Mouse (Mus musculus): ENCODE data around the gene Rnf114. TPM values are rescaled to one million over a fixed set of nuclear protein-coding genes. Genes with fewer than 3 reads are reported as not detected.

Rnf114 gene
- total RNA-seq, 1 experiment = 48.1 TPM

DNA sequence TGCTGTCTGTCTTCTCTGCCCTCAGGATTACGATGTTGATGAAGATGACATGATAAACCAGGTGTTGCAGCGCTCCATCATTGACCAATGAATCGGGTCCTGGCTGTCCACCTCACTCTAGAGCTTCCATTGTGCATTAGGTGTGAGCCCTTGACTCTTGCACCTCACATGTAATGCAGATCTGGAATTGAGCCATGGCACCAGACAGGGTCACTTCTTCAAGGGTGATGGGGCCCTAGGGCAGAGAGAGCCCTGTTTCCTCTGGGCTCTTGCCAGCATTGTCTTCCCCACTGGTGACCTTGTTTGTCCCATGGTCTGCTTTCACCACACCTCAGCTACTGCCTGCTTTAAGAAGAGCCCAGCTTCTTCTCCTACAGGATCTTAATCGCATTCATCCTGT, 22.2 kb downstream of the Rnf114 start:
- H3K4me1 ChIP-seq (ENCODE audit: control insufficient read depth in 2 of 2, insufficient read depth in 2 of 2, low read length in 2 of 2, poor library complexity in 1 of 2) = no peaks in the 10 kb centered on the region
- H3K4me3 ChIP-seq (ENCODE audit: insufficient read depth in 1 of 2, low read depth in 1 of 2, low read length in 2 of 2, poor library complexity in 1 of 2, severe bottlenecking in 1 of 2) = no peak overlapping the region
- no peak overlapping the region for H3K9ac ChIP-seq (ENCODE audit: insufficient read depth, low read depth, low read length, poor library complexity, severe bottlenecking)
- no peak for DNase-seq (ENCODE audit: low read depth, low spot score)
- H3K9me3 ChIP-seq (ENCODE audit: control insufficient read depth, insufficient read depth, low read depth, low read length) = no peaks in the 10 kb centered on the region
- H3K36me3 ChIP-seq (ENCODE audit: control insufficient read depth, insufficient read depth, low read length, poor library complexity, severe bottlenecking) = peaks cover 68% of the 10 kb centered on the region
- in situ Hi-C loops (cut with MboI; ENCODE audit: low sequenced_read_pairs in 2 of 2, unreplicated experiment in 2 of 2) = no loop called here
- no peak for TF ChIP-seq MAFK (IDR thresholded peaks at IDR 0.05; ENCODE audit: insufficient read depth, low read depth, low read length)
- TF ChIP-seq HCFC1 (IDR thresholded peaks at IDR 0.05; ENCODE audit: borderline replicate concordance, insufficient read depth, low read length) = no peak
- no peak for TF ChIP-seq CHD2 (IDR thresholded peaks at IDR 0.05; ENCODE audit: low read depth, low read length)
- no peak for TF ChIP-seq ZC3H11A (IDR thresholded peaks at IDR 0.05; ENCODE audit: borderline replicate concordance, low read depth, low read length)
- no peak for TF ChIP-seq ZNF384 (IDR thresholded peaks at IDR 0.05; ENCODE audit: low read depth, low read length)
- H3K27ac ChIP-seq (ENCODE audit: insufficient read depth, low read depth, low read length, poor library complexity, severe bottlenecking) = no peak overlapping the region

DNA sequence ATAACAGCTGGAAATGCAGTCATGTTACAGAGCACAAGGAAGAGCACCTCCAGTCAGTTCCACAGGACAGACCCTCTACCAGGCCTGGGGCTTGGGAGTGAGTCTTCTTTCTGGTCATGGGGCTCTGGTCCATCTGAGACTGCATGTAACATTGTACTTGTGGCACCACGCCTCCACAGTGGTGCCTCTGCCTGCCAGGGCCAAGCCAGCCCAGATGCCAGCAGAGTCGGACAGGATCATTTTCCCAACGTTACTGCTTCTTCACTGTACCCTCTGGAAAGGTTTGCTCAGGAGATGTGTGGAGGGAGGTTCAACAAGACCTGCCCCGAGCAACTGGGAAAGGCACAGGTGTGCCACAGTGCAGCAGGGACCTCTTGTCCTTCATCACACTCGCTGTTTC, 23.2 kb downstream of the Rnf114 start:
- DNase-seq (ENCODE audit: low read depth, low spot score) = no peak
- H3K9me3 ChIP-seq (ENCODE audit: control insufficient read depth, insufficient read depth, low read depth, low read length) = no peaks in the 10 kb centered on the region
- in situ Hi-C loops (cut with MboI; ENCODE audit: low sequenced_read_pairs in 2 of 2, unreplicated experiment in 2 of 2) = no loop called here
- no peaks in the 10 kb centered on the region for H3K4me1 ChIP-seq (ENCODE audit: control insufficient read depth in 2 of 2, insufficient read depth in 2 of 2, low read length in 2 of 2, poor library complexity in 1 of 2)
- TF ChIP-seq ZNF384 (IDR thresholded peaks at IDR 0.05; ENCODE audit: low read depth, low read length) = no peak
- TF ChIP-seq HCFC1 (IDR thresholded peaks at IDR 0.05; ENCODE audit: borderline replicate concordance, insufficient read depth, low read length) = no peak
- TF ChIP-seq ZC3H11A (IDR thresholded peaks at IDR 0.05; ENCODE audit: borderline replicate concordance, low read depth, low read length) = no peak
- no peak for TF ChIP-seq MAFK (IDR thresholded peaks at IDR 0.05; ENCODE audit: insufficient read depth, low read depth, low read length)
- no peak for TF ChIP-seq CHD2 (IDR thresholded peaks at IDR 0.05; ENCODE audit: low read depth, low read length)
- no peak overlapping the region for H3K9ac ChIP-seq (ENCODE audit: insufficient read depth, low read depth, low read length, poor library complexity, severe bottlenecking)
- no peak overlapping the region for H3K27ac ChIP-seq (ENCODE audit: insufficient read depth, low read depth, low read length, poor library complexity, severe bottlenecking)
- H3K4me3 ChIP-seq (ENCODE audit: insufficient read depth in 1 of 2, low read depth in 1 of 2, low read length in 2 of 2, poor library complexity in 1 of 2, severe bottlenecking in 1 of 2) = no peak overlapping the region
- peaks cover 63% of the 10 kb centered on the region for H3K36me3 ChIP-seq (ENCODE audit: control insufficient read depth, insufficient read depth, low read length, poor library complexity, severe bottlenecking)

DNA sequence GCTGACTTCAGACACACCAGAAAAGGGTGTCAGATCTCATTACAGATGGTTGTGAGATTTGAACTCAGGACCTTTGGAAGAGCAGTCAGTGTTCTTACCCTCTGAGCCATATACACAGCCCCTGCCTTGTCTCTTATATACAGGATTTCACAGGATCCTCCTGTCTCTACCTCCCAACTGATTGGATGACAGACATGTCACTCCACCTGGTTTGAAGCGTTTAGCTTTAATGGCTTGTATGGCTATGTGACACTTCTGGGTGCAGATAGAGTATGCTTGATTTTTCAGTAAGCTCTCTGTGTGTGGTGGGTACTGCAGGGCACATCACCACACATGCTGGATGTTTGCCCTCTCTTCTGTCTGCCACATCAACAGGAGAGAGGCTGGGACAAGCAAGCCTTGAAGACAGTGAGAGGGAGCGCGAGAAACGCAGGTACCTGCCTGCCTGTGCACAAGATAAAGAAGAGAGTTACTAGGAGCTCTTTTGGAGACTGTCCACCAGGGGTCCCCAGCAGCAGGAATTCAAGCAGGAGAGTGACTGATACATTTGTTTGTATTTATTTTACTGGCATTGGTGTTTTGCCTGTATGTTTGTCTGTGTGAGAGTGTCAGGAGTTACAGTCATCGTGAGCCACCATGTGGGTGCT, 27.3 kb downstream of the Rnf114 start:
- no peak overlapping the region for H3K9ac ChIP-seq (ENCODE audit: insufficient read depth, low read depth, low read length, poor library complexity, severe bottlenecking)
- no peak overlapping the region for H3K4me3 ChIP-seq (ENCODE audit: insufficient read depth in 1 of 2, low read depth in 1 of 2, low read length in 2 of 2, poor library complexity in 1 of 2, severe bottlenecking in 1 of 2)
- in situ Hi-C loops (cut with MboI; ENCODE audit: low sequenced_read_pairs in 2 of 2, unreplicated experiment in 2 of 2) = no loop called here
- TF ChIP-seq MAFK (IDR thresholded peaks at IDR 0.05; ENCODE audit: insufficient read depth, low read depth, low read length) (no peak), ZC3H11A (IDR thresholded peaks at IDR 0.05; ENCODE audit: borderline replicate concordance, low read depth, low read length) (no peak), HCFC1 (IDR thresholded peaks at IDR 0.05; ENCODE audit: borderline replicate concordance, insufficient read depth, low read length) (no peak), CHD2 (IDR thresholded peaks at IDR 0.05; ENCODE audit: low read depth, low read length) (no peak), ZNF384 (IDR thresholded peaks at IDR 0.05; ENCODE audit: low read depth, low read length) (no peak)
- no peaks in the 10 kb centered on the region for H3K4me1 ChIP-seq (ENCODE audit: control insufficient read depth in 2 of 2, insufficient read depth in 2 of 2, low read length in 2 of 2, poor library complexity in 1 of 2)
- H3K36me3 ChIP-seq (ENCODE audit: control insufficient read depth, insufficient read depth, low read length, poor library complexity, severe bottlenecking) = peaks cover 30% of the 10 kb centered on the region
- no peak for DNase-seq (ENCODE audit: low read depth, low spot score)
- H3K27ac ChIP-seq (ENCODE audit: insufficient read depth, low read depth, low read length, poor library complexity, severe bottlenecking) = no peak overlapping the region
- no peaks in the 10 kb centered on the region for H3K9me3 ChIP-seq (ENCODE audit: control insufficient read depth, insufficient read depth, low read depth, low read length)

DNA sequence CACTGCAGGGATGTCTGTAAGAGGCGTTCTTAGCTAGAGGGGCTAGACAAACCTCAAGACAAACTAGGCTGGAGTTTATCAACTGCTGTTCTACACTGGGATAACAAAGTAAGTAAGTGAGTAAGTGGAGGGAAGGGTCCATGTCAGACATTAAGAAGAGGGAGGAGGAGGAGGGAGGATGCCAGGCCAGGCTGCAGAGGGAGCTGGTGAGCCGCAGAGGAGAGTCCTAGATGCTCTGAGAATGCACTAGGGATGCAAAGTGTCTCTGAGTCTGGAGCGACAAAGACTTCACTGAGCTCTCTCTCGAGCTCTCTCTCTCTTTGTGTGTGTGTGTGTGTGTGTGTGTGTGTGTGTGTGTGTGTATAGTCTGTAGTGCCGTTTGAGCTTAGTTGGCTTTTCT, 35.8 kb downstream of the Rnf114 start:
- no peak for TF ChIP-seq MAFK (IDR thresholded peaks at IDR 0.05; ENCODE audit: insufficient read depth, low read depth, low read length)
- no peak for TF ChIP-seq HCFC1 (IDR thresholded peaks at IDR 0.05; ENCODE audit: borderline replicate concordance, insufficient read depth, low read length)
- TF ChIP-seq CHD2 (IDR thresholded peaks at IDR 0.05; ENCODE audit: low read depth, low read length) = no peak
- no peak for TF ChIP-seq ZNF384 (IDR thresholded peaks at IDR 0.05; ENCODE audit: low read depth, low read length)
- no peak for TF ChIP-seq ZC3H11A (IDR thresholded peaks at IDR 0.05; ENCODE audit: borderline replicate concordance, low read depth, low read length)
- no peak overlapping the region for H3K27ac ChIP-seq (ENCODE audit: insufficient read depth, low read depth, low read length, poor library complexity, severe bottlenecking)
- H3K36me3 ChIP-seq (ENCODE audit: control insufficient read depth, insufficient read depth, low read length, poor library complexity, severe bottlenecking) = no peaks in the 10 kb centered on the region
- peaks cover 0 to 11% of the 10 kb centered on the region in 2 experiments; a peak in 2 of 4 replicates for H3K4me1 ChIP-seq (ENCODE audit: control insufficient read depth in 2 of 2, insufficient read depth in 2 of 2, low read length in 2 of 2, poor library complexity in 1 of 2)
- H3K9me3 ChIP-seq (ENCODE audit: control insufficient read depth, insufficient read depth, low read depth, low read length) = no peaks in the 10 kb centered on the region
- no peak for DNase-seq (ENCODE audit: low read depth, low spot score)
- in situ Hi-C loops (cut with MboI; ENCODE audit: low sequenced_read_pairs in 2 of 2, unreplicated experiment in 2 of 2) = no loop called here
- no peak overlapping the region for H3K4me3 ChIP-seq (ENCODE audit: insufficient read depth in 1 of 2, low read depth in 1 of 2, low read length in 2 of 2, poor library complexity in 1 of 2, severe bottlenecking in 1 of 2)
- no peak overlapping the region for H3K9ac ChIP-seq (ENCODE audit: insufficient read depth, low read depth, low read length, poor library complexity, severe bottlenecking)

Measured in ES-E14 (cell line).